Mouse (Mus musculus): ENCODE measurements around the gene Daw1.

Gene Daw1

GRCm38 (mm10) chr1:83187154-83187553 lies 27.6 kb downstream of the Daw1 start:
- DNase-seq (ENCODE audit: low spot score), result peak; percentile 10

DNA sequence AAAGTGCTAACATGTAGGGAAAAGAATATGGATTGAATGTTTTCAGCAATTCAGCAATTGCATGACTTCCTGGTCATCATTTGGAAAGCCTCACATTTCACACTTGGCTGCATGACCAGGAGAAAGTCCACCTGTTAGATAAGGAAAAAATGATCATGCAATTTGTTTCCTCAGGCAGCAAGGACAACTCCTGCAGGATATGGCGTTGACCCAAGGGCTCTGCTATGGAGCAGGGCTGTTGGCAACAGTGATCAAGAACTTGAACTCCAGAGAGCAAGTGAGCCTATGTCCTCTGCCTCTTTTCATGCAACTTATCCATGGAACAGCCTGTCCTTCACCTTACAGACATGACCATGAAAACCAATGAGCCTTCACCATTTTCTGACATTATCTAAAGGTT lies 50.4 kb downstream of the Daw1 start:
- DNase-seq (ENCODE audit: low spot score), result no peak

GRCm38 (mm10) chr1:83218260-83218659 lies 58.7 kb downstream of the Daw1 start:
- no peak for DNase-seq (ENCODE audit: low spot score)

DNA sequence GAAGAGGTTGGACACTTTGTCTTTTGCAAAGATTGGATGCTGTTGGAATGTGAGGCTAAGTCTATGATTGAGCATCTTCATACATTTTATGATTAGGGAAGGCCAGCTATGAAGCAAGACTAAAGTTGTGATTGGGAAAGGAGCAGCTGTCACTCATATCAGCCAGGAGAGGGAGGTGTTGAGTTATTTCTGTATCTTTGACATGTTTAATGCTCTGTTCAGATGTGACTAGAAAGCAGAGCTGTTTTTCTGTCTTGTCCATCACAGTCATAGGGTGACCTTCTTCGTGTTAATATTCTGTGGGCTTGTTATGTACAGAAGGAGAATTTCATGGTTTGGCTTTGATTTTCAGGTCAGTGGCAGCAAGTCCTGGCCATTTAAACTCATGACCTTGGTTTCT lies 63.5 kb downstream of the Daw1 start:
- DNase-seq (ENCODE audit: low spot score), result no peak

- no peak for DNase-seq (ENCODE audit: low spot score)
These were observed 64.9 kb downstream of the Daw1 start for GRCm38 (mm10) chr1:83224423-83224960.

DNA sequence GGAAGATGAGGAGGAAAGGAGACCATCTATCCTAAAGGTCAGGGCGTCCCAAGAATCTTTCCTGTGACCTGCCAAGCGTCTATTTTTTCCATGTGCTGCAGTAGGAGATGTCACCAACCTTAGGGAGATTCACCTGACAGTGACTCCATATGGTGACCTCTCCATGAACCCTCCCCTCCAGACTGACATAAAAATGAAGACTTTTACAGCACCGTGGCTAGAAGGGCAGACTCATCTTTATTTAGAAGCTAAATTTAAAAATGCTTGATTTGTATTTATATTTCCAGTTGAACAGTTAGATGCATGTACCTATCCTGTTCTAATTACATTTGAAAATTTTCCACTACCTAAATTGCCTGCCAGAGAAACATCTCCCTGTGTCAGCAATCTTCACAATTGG lies 68.4 kb downstream of the Daw1 start:
- DNase-seq (ENCODE audit: low spot score), result no peak

DNA sequence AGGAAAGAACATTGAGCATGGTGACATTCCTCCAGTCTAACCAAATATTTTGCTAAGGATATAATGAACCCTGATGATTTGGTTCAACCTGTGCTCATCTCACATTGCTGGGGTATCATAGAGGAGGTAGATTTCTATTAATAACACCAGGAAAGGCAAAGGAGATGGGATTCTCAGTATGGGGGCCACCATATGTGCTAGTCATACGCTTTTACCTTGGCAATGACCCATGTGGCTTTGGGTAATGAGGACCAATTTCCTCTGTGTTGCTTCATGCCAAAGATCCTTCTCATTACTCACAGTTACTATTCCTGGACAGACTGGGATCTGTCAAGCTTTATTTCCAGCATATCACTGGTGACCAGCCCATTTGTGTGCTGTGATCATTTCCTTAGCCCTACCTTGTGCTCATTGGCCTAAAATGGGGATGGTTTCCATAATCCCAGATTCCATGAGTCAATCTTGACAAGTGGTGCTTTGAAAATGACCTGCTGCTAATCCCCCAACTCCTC lies 88.7 kb downstream of the Daw1 start:
- DNase-seq (ENCODE audit: low spot score), result no peak

GRCm38 (mm10) chr1:83251746-83252145 lies 92.2 kb downstream of the Daw1 start:
- no peak for DNase-seq (ENCODE audit: low spot score)
